Mouse (Mus musculus) left cerebral cortex, postnatal 10 days (tissue): ENCODE results near the gene Trpc4ap. TPM values are rescaled to one million over a fixed set of nuclear protein-coding genes. Genes with fewer than 3 reads are reported as not detected.

Source experiments
- DNase-seq, 2 experiments: peaks; one replicate each; pipeline ENCODE4 v3.0.0; 2021 to 2022; ENCODE audit warnings: low spot score in 2 of 2, mixed read lengths in 1 of 2; ENCODE audit errors: extremely low spot score in 1 of 2
- intact Hi-C: fragments of 180-260 bp; cut with DNase I; formaldehyde crosslinking; loops from one replicate; pipeline ENCODE4 v1.15.1; 2025
- total RNA-seq, 2 experiments: library from RNA; stranded (reverse); gene quantifications; 2 replicates each; pipeline ENCODE4 v1.2.3; 2021

Gene Trpc4ap
- total RNA-seq, 2 experiments from 2014 or later, result 135 TPM

DNA sequence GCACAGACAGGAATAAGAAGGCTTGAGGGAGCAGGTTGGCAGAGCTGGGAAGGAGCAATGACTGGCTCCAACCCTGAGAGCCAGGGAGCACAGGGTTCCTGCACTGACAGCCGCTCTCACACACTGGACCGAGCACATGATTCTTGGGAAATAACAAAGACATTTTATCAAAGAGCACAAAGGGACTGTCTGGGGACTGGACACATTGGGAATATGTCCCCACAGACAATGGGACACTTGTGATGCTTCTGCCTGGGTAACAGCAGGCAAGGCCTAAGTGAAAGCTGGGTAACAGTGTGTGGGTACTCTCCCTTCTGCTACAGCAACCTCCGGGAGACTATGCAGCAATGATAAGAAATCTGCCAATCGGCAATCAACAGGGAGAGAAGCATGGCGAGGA is 29.8 kb downstream of the Trpc4ap start:
- no peak for DNase-seq
- intact Hi-C loops, result no loop called here

DNA sequence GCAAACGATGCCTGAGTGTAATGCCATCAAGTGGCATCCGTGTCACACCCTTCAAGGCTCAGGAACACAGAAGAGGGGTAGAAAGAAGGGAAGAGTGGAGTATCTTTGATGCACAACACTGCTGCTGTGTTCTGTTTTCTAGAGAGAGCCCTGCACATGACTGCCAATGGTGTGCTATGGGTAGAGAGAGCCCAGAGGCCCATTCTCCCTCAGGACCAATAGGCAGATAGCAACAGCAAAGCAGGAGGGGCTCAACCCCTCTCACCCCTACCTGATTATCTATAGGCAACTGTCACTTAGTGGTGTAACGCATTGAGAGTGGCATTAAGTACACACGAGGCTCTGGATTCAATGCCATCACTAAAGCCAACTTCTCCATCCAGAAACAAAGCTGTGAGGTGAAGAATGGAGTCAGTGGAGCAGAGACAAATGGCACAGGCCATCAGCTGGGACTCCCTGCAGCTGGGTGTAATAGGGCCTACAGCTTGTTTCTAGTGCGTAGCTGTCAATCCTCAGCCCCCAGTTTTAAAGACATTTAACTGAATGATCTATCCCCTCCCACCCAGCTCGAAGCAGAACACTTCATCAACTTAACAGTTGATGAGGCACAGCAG is 36.3 kb downstream of the Trpc4ap start:
- DNase-seq, result no peak
- intact Hi-C loops, result no loop called here

DNA sequence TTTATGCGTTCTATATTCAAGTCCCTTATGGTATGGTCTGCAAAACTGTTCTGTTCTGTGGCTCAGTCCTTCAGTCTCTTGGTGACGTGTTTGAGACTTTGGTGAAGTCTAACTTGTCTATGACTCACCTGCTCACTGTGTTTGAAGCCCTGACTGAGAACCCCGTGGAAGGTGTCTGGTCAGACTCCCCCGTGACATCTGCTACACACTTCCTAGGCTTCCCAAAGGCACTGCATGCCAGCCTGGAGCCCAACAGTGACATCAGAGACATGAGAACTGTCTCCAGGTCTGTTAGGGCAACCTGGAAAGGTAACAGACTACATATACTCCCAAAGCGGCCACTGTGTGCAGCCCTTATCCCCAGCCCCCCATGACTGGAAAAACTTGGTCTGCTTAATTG is 39.6 kb downstream of the Trpc4ap start:
- no peak for DNase-seq
- intact Hi-C loops, result no loop called here

DNA sequence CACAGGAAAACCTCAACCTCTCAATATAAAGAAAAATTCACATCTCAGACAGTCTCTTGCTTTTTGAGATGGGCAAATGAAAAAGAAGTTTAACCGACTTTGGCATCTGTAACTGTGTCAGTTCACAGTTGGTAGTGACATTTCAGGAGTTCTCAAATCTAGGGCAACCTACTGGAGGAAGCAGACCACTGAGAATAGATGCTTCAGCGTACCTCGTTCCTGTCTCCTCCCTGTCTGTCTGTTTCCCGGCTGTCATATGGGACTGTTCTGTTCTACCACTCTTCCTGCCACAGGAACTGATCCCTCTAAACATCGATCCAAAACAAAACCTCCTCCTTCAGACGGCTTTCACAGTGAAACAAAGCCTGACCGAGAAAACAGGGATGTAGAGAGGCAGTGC is 46.4 kb downstream of the Trpc4ap start:
- intact Hi-C loops, result no loop called here

GRCm38 (mm10) chr2:155641540-155642472 is 50.4 kb downstream of the Trpc4ap start:
- intact Hi-C loops, result no loop called here
- no peak for DNase-seq

More for the DNA sequence above, 46.4 kb downstream of the Trpc4ap start:
- no peak for DNase-seq

DNA sequence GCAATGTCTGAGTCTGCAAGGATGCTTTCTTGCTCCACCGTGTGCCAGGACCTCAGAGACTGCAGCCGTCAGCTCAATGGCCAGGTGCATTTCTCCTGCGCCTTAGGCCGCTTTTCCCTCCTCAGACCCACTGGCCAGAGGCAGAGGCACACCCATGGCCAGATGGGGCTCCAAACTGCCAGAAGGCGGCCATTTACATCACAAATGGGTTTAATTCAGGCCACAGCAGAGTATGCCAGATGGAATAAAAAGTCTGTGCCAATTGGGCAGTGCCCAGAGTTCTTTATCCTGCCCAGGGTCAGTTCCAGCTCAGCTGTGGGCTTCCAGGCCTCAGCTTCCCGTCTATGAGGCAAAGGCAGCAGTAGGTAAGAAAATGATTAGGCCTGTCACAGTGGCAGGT is 51.5 kb downstream of the Trpc4ap start:
- intact Hi-C loops, result no loop called here
- DNase-seq, result peak in 1 of 2 experiments; percentile 51

DNA sequence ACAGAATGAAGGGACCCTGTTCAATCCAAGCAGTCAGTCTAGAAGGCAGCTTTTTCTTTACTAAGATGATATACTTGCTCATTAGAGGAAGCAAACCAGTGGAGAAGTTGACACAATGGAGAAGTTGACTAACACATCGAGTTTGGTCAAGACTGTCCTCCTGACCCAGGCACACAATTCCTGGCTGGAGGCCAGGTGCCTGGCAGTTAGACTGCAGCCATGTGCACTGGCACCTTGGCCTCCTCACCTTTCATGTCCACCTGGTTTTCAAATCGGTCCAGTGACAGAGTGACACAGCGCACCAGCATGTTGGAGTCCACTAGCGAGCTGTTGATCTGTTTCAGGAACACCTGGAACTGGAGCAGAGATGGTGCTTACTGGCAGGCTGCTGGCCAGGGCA is 54.8 kb downstream of the Trpc4ap start:
- intact Hi-C loops, result no loop called here
- DNase-seq, result no peak

DNA sequence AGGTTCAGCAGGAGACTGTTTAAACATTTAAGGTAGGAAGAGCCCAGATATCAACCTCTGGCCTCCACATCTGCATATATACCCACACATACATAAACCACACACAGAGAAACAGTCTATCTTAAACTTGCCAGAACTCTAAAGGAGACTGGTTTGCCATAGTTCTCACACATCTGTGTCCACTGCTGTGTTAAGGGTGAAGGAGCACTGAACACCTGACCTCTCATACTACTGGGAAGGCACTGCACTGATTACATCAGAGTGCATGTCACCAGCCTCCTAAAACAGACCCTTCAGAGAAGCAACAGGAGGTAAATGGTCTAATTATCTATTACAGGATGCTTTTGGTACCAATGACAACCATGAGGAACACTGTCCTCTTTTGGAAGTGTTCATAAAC is 55.3 kb downstream of the Trpc4ap start:
- DNase-seq, result no peak
- intact Hi-C loops, result no loop called here

- intact Hi-C loops, result no loop called here
- no peak for DNase-seq
Observed at GRCm38 (mm10) chr2:155635961-155636360, 56.2 kb downstream of the Trpc4ap start.

GRCm38 (mm10) chr2:155634562-155634961 is 57.6 kb downstream of the Trpc4ap start:
- intact Hi-C loops, result no loop called here
- no peak for DNase-seq

DNA sequence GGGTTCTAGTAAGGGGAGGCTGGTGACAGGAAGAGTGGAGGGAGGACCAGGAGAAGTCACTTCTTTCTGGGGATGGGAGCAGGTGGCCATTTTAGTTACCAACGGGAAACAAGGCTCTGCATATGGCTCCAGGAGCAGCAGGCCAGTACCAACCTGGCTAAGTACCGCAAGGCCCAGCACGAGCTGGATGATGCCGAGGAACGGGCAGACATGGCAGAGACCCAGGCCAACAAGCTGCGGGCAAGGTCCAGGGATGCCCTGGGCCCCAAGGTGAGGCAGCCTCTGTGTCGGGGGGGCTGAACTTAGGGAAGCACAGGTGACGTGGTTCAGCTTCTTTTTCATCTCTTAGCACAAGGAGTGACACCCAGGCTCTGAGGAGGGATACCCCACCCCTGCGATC is 58.5 kb downstream of the Trpc4ap start:
- no peak for DNase-seq
- intact Hi-C loops, result no loop called here

DNA sequence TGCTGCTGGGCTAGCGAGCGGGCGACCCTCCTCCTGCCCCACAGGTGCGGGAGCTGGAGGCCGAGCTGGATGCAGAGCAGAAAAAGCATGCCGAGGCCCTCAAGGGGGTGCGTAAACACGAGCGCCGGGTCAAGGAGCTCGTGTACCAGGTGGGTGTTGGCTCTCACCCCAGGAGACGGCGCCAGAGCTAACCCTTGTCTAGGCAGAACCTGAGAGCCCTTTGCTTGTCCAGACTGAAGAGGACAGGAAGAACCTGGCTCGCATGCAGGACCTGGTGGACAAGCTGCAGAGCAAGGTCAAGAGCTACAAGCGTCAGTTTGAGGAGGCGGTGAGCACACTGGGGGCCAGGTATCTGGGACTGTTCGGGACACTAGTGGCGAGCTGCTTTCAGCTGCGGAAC is 59.1 kb downstream of the Trpc4ap start:
- peak in 1 of 2 experiments; percentile 48 for DNase-seq
- intact Hi-C loops, result no loop called here

- no peak for DNase-seq
- intact Hi-C loops, result no loop called here
Observed at GRCm38 (mm10) chr2:155632138-155632936, 59.8 kb downstream of the Trpc4ap start.

GRCm38 (mm10) chr2:155630590-155631416 is 61.4 kb downstream of the Trpc4ap start:
- DNase-seq, result peak in 1 of 2 experiments; percentile 57

DNA sequence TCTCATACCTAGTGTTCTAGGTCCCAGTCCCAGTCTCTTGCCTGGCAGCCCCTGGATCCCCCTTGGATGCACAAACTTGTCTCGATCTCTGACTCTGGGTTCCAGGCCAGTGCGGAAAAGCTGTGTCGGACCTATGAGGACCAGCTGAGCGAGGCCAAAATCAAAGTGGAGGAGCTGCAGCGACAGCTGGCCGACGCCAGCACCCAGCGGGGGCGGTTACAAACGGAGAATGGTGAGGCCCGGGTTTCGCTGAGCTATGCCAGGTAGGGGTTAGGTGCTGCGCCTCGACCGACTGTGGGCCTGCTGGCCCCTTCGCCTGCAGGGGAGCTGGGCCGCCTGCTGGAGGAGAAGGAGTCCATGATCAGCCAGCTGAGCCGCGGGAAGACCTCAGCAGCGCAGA is 62.0 kb downstream of the Trpc4ap start:
- peak in 1 of 2 experiments; percentile 48 for DNase-seq
- intact Hi-C loops, result no loop called here

More at GRCm38 (mm10) chr2:155630590-155631416, 61.4 kb downstream of the Trpc4ap start:
- intact Hi-C loops, result no loop called here

- DNase-seq, result peak in 1 of 2 experiments; percentile 82
- intact Hi-C loops, result no loop called here
Observed at GRCm38 (mm10) chr2:155629231-155629661, 62.9 kb downstream of the Trpc4ap start.

GRCm38 (mm10) chr2:155628519-155628918 is 63.7 kb downstream of the Trpc4ap start:
- intact Hi-C loops, result no loop called here
- DNase-seq, result peak in 1 of 2 experiments; percentile 48

GRCm38 (mm10) chr2:155628112-155628511 is 64.1 kb downstream of the Trpc4ap start:
- intact Hi-C loops, result no loop called here

More at GRCm38 (mm10) chr2:155628112-155628511, 64.1 kb downstream of the Trpc4ap start:
- DNase-seq, result no peak
